ENCODE assay signal across 23 mouse cellular contexts in the genomic region with DNA sequence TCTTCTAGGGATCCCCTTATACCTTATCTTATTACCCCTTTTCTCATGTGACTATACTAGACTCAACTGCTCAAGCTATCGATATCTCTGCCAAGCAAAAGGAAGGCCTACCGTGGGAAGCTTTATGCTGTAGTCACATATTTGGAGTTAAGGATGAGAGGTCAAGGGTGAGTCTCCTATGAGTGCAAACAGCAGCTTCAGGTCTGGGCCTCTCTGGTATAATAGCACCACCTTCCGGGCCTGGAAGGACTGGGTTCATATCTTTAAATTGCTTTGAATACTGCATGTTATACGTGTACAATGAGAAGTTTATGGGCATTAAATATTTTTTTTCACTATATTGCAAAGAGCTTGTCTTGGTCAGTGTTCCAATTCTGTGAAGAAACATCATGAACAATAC.
"Had no signal": no experiment of that assay in that cellular context is flagged by ENCODE, and none has a peak within 500 bp of the region (broad histone marks: within the 10 kb centered on the region; RNA-seq: fewer than 3 reads in every experiment).

No protein-coding gene starts in this region.

- DNase-seq: kidney, adult 8-10 months; kidney, postnatal 14 days; layer of hippocampus, adult 9-11 months; liver; lung, postnatal 14 days; lung, postnatal 4 days; retina, postnatal 1 day; right cerebral cortex, postnatal 25 days; spleen, adult 18-20 months; thymus, adult 18-20 months; thymus, postnatal 36 days had no signal

- H3K4me2 ChIP-seq: kidney, embryonic 15.5 days; limb, embryonic 13.5 days; liver, embryonic 12.5 days; liver, embryonic 15.5 days; lung, embryonic 15.5 days; midbrain, embryonic 12.5 days; midbrain, embryonic 15.5 days; neural tube, embryonic 13.5 days; stomach, embryonic 15.5 days had no signal

- H3K4me3 ChIP-seq: kidney, embryonic 15.5 days; layer of hippocampus, adult 2 months; limb, embryonic 13.5 days; liver, embryonic 12.5 days; liver, embryonic 15.5 days; lung, embryonic 15.5 days; midbrain, embryonic 12.5 days; midbrain, embryonic 15.5 days; myocyte; neural tube, embryonic 13.5 days; stomach, embryonic 15.5 days had no signal

- H3K9ac ChIP-seq: kidney, embryonic 15.5 days; limb, embryonic 13.5 days; liver, embryonic 12.5 days; liver, embryonic 15.5 days; lung, embryonic 15.5 days; midbrain, embryonic 12.5 days; midbrain, embryonic 15.5 days; neural tube, embryonic 13.5 days; stomach, embryonic 15.5 days had no signal

- H3K4me1 ChIP-seq: kidney, embryonic 15.5 days; limb, embryonic 13.5 days; liver, embryonic 12.5 days; liver, embryonic 15.5 days; midbrain, embryonic 12.5 days; neural tube, embryonic 13.5 days; stomach, embryonic 15.5 days had no signal

- H3K36me3 ChIP-seq: liver, embryonic 12.5 days; liver, embryonic 15.5 days; lung, embryonic 15.5 days; midbrain, embryonic 12.5 days; midbrain, embryonic 15.5 days; neural tube, embryonic 13.5 days; stomach, embryonic 15.5 days had no signal

- ATAC-seq: inflammation-experienced regulatory T-cells, adult 6 months; liver, embryonic 12.5 days; midbrain, embryonic 15.5 days had no signal

- H3K9me3 ChIP-seq: kidney, embryonic 15.5 days; limb, embryonic 13.5 days; liver, embryonic 12.5 days; liver, embryonic 15.5 days; lung, embryonic 15.5 days; midbrain, embryonic 12.5 days; midbrain, embryonic 15.5 days; neural tube, embryonic 13.5 days; stomach, embryonic 15.5 days had no signal

- H3K27me3 ChIP-seq: kidney, embryonic 15.5 days; limb, embryonic 13.5 days; liver, embryonic 12.5 days; liver, embryonic 15.5 days; lung, embryonic 15.5 days; midbrain, embryonic 12.5 days; midbrain, embryonic 15.5 days; neural tube, embryonic 13.5 days; stomach, embryonic 15.5 days had no signal

- H3K27ac ChIP-seq: kidney, embryonic 15.5 days; layer of hippocampus, adult 2 months; limb, embryonic 13.5 days; liver, embryonic 12.5 days; liver, embryonic 15.5 days; lung, embryonic 15.5 days; midbrain, embryonic 12.5 days; midbrain, embryonic 15.5 days; neural tube, embryonic 13.5 days; stomach, embryonic 15.5 days had no signal
